Mouse (Mus musculus) E14TG2a.4 (cell line): ENCODE results near the gene Arhgef7.

Experiments
- CTCF ChIP-seq: conservative IDR thresholded peaks from 2 replicates; pipeline ENCODE4 v1.5.1; 2014; ENCODE audit warnings: low read length
- NANOG ChIP-seq: IDR thresholded peaks from 2 replicates; pipeline ENCODE4 v1.6.1; 2014; ENCODE audit warnings: borderline replicate concordance, low read length, mixed read lengths
- POU5F1 ChIP-seq: IDR thresholded peaks from 2 replicates; pipeline ENCODE4 v1.6.1; 2014; ENCODE audit warnings: low read length, borderline replicate concordance

DNA sequence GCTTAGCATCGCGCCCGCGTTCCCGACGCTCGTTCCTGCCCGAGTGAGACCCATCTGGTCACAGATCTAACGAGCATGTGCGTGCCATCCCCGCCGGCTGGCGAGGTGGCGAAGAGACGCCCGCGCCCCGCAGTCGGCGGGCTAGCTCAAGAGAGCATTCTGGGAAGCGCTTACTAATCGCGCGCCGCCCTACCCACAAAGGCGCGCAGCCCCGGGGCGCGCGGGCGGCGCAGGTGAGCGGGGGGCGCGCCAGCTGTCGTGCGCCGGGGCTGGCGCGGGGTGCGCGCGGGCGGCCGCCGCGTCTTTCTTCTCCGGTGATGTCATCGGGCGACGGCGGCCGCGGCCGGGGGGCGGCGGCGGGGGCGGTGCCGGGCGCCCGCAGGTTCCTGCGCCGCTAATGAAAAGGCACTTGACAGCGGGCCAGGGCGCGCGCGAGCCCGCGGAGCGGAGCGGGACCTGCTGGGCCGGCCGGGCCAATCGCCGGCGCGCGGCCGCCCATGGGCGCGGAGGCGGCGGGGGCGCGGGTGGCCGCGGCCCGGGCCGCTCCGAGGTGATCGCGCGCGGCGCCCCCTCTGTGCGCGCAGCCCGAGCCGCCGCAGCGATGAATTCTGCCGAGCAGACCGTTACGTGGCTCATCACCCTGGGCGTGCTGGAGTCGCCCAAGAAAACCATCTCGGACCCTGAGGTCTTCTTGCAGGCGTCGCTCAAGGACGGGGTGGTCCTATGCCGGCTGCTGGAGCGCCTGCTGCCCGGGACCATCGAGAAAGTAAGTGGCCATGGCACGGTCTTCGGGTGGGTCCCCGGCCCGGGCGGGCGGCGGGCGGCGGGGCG, at the start of gene Arhgef7:
- TF ChIP-seq CTCF (no peak), NANOG (no peak), POU5F1 (no peak)
